Mouse (Mus musculus) lung, adult 10 weeks (tissue): ENCODE data around the gene Rnf34. TPM values are rescaled to one million over a fixed set of nuclear protein-coding genes. Genes with fewer than 3 reads are reported as not detected.

Experiments used
- polyA plus RNA-seq: library from polyadenylated mRNA; stranded (reverse); fragments of 350-450 nt; fragmentation: Illumina TruSeq; extraction: RNeasy Lipid Tissue Mini Kit (QIAGEN cat#74804); gene quantifications from one replicate; pipeline ENCODE4 v1.2.3, GENCODE M21; 2014; ENCODE audit warnings: low read depth, low replicate concordance; ENCODE audit not compliant: insufficient read depth

The Rnf34 gene
- 9.6 TPM for polyA plus RNA-seq

DNA sequence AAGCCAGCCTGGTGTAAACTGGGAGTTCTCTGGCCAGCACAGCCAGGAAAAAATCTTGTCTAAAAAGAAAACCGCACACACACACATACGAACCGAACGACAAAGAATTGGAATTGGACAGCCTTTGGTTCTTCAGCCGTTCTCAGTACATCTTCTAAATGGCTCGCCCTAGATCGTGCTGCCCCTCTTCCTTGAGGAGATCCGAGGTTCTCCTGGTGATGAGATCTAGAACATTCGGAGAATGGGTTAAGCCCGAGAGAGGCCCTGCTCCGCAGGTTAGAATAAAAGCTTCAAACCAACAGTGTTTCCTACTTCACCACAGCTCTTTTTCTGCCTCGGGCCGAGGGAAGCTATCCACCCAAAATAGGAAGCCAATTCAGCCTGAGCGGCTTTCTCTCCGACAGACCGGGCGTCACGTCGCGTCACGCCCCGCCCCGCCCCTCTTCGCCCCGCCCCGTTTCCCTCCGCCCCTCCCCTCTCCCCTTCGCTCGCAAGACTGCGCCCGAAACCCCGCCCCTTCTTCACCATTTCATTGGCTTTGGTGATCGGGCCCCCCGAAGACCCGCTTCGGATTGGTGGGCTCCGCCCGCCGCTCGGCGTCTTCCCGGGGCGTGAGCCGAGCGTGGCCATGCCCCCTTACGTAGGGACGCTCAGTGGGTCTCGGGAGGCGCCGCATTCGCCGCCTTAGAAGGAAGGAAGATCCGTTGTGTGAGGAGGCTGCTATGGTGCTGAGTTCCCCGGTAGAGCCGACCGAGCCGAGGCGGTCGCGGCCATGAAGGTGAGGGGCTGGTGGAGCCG is at the start of gene Rnf34:
Gene Rnf34 (plus strand): TSS at position 528 of the 798 bp plus-strand sequence.

DNA sequence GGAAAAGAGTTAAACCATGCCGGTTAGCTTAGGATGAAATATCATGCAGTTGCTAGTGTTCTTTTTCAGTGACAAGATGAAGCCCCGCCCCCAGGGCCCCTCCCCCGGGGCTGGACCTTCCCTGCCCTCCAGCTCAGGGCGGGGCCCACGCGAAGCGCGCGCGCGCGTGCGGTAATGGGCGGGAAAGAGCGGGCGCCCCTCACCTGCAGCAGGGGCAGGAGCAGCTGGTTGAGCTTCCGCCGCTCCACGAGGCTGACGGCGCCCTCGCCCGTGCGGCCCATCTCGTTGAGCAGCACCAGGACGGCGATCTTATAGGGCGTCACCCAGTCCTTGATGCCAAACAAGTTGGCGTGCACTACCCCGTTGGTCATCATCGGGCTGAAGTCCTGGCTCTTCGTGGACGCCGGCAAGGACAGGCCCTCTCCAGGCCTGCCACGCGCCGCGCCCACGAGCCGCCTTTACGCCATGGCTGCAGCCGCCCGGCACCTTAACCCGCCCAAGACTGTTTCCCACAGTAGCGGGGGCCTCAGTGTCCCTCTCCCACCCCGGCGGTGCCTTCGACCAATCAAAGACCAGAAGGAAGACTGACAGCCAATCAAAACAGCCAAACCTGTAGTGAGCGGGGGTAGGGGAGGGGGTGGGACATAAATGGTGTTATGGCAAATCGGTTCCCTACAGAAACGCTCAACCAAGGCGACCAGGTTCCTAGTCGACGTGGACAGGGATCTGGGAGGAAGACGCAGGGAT is 28.9 kb upstream of the Rnf34 start, which contains the start of gene Anapc5:
Gene Anapc5 (minus strand): TSS at position 563 of the 747 bp plus-strand sequence.

Other genes starting within 250 kb of the Rnf34 start
- 12.6 TPM for gene Ift81, start 235.5 kb upstream of the Rnf34 start, polyA plus RNA-seq
- gene P2rx7, start 206.1 kb upstream of the Rnf34 start, polyA plus RNA-seq = 10.0 TPM
- gene P2rx4, start 142.5 kb upstream of the Rnf34 start, polyA plus RNA-seq = 55.3 TPM
- gene Camkk2, start 70.6 kb upstream of the Rnf34 start, polyA plus RNA-seq = 10.3 TPM
- 134 TPM for gene Anapc5, start 28.7 kb upstream of the Rnf34 start, polyA plus RNA-seq
- gene Kdm2b, start 139.8 kb downstream of the Rnf34 start, polyA plus RNA-seq = 7.5 TPM
- 24.5 TPM for gene Orai1, start 165.0 kb downstream of the Rnf34 start, polyA plus RNA-seq
- 15.2 TPM for gene Morn3, start 197.0 kb downstream of the Rnf34 start, polyA plus RNA-seq
- 5.8 TPM for gene Tmem120b, start 218.4 kb downstream of the Rnf34 start, polyA plus RNA-seq